In genomic region chr1:186703980-186704701, GRCm38 (mm10) we compare ENCODE assay signal across 8 mouse cellular contexts. TPM values are rescaled to one million over a fixed set of nuclear protein-coding genes. Genes with fewer than 3 reads are reported as not detected.
DNase-seq lines count a peak whose midpoint lies in the region; ATAC-seq lines count a peak whose summit lies in the region.

No protein-coding gene starts in this region.

- DNase-seq in adrenal gland, adult 18-20 months (ENCODE audit: low spot score in 2 of 2): peak; percentile 26 to 30
- DNase-seq in adrenal gland, adult 8-10 months: no peak
- peak; percentile 3 for DNase-seq in thymus, postnatal 25 days
- DNase-seq in thymus, postnatal 10 days (ENCODE audit: low spot score in 2 of 2): no peak
- peak; percentile 41 for DNase-seq in gastrocnemius, postnatal 25 days
- DNase-seq in kidney, adult 9 months: peak; percentile 20
- DNase-seq in lung, postnatal 4 days: peak; percentile 52 to 55

- peak overlapping the region; percentile 70; the same call in 1 of the 2 replicates for H3K27ac ChIP-seq in stomach, embryonic 14.5 days (ENCODE audit: low read length)

- H3K4me1 ChIP-seq in stomach, embryonic 14.5 days (ENCODE audit: control insufficient read depth, insufficient read depth, low read length): peaks cover 9% of the 10 kb centered on the region; the same call in 1 of the 2 replicates

- 0% methylated on average over 36 of the region's 36 CpGs for WGBS in stomach, embryonic 14.5 days

- peak overlapping the region; percentile 60 for H3K9ac ChIP-seq in stomach, embryonic 14.5 days (replicated peaks; ENCODE audit: low read depth, low read length)

- peak overlapping the region; percentile 59 for H3K4me3 ChIP-seq in stomach, embryonic 14.5 days (ENCODE audit: low read depth, low read length)

- no peak for ATAC-seq in stomach, embryonic 14.5 days (ENCODE audit: insufficient number of reproducible peaks, insufficient read depth, low FRiP score, low read depth)

- no peaks in the 10 kb centered on the region for H3K9me3 ChIP-seq in stomach, embryonic 14.5 days (ENCODE audit: control insufficient read depth, low read depth, low read length)

- peak overlapping the region; percentile 82 for H3K4me2 ChIP-seq in stomach, embryonic 14.5 days (replicated peaks; ENCODE audit: low read depth, low read length)

- H3K36me3 ChIP-seq in stomach, embryonic 14.5 days (ENCODE audit: control insufficient read depth, insufficient read depth, low read length): no peaks in the 10 kb centered on the region

- no peaks in the 10 kb centered on the region for H3K27me3 ChIP-seq in stomach, embryonic 14.5 days (ENCODE audit: control insufficient read depth, insufficient read depth, low read length)

RNA-seq across cellular contexts. Expression of gene Tgfb2, which starts 1.6 kb away (rescaled TPM):
- 1 to 10 TPM; 1.3 to 1.8 TPM for total RNA-seq in adrenal gland, adult 18-20 months (2021)
- total RNA-seq in adrenal gland, adult 8-10 months (2022): 1 to 10 TPM; 1.7 to 3.1 (median 2.2) TPM
- total RNA-seq in gastrocnemius, postnatal 25 days (2021): 10 to 100 TPM; 13.0 to 16.9 TPM
- polyA plus RNA-seq in stomach, embryonic 14.5 days (2014; fragmentation: Nextera tagmentation; extraction: Ambion mirVana): 37.4 and 39.4 TPM in 2 replicates

RNA-seq across cellular contexts. Expression of gene Rrp15, which starts 45.0 kb away (rescaled TPM):
- 10 to 100 TPM; 25.8 to 27.4 TPM for total RNA-seq in adrenal gland, adult 18-20 months (2021)
- total RNA-seq in adrenal gland, adult 8-10 months (2022): 10 to 100 TPM; 21.8 to 26.4 (median 23.7) TPM
- total RNA-seq in gastrocnemius, postnatal 25 days (2021): 10 to 100 TPM in 1 of 2 experiments, 1 to 10 TPM in 1; 9.7 to 12.0 TPM
- polyA plus RNA-seq in stomach, embryonic 14.5 days (2014; fragmentation: Nextera tagmentation; extraction: Ambion mirVana): 62.9 and 66.1 TPM in 2 replicates

Comparison
In these comparisons a context has a peak if more than half of its experiments do, and no peak if none do; other contexts are left out.
1. DNase-seq: peak in adrenal gland, adult 18-20 months (2 of 2), thymus, postnatal 25 days (single experiment), gastrocnemius, postnatal 25 days (single experiment), kidney, adult 9 months (single experiment) and lung, postnatal 4 days (2 of 2); none in adrenal gland, adult 8-10 months (single experiment) and thymus, postnatal 10 days (0 of 2).